Mouse (Mus musculus) lung, adult 2 months (tissue): ENCODE measurements around the gene Lbx2.

Source experiments
- CTCF ChIP-seq: fragments of 200-500 bp; IDR thresholded peaks from 2 replicates; pipeline ENCODE4 v1.5.1; 2011; ENCODE audit warnings: mild to moderate bottlenecking, low read length, control low read depth; ENCODE audit not compliant: insufficient read depth
- POLR2A ChIP-seq: fragments of 200-500 bp; IDR thresholded peaks from 2 replicates; pipeline ENCODE4 v1.6.1; 2011; ENCODE audit warnings: low read depth, mild to moderate bottlenecking, control low read depth, low read length, borderline replicate concordance; ENCODE audit errors: extremely low read depth

GRCm38 (mm10) chr6:83122961-83123360 lies 36.8 kb downstream of the Lbx2 start:
- no peak for TF ChIP-seq POLR2A
- no peak for TF ChIP-seq CTCF
